Mouse (Mus musculus) liver, embryonic 16.5 days (tissue): ENCODE measurements around the gene Pink1. TPM values are rescaled to one million over a fixed set of nuclear protein-coding genes. Genes with fewer than 3 reads are reported as not detected.

ENCODE experiments used
- ATAC-seq: fragments of 200-750 bp; cut with Nextera tagmentation; 2 replicates; pipeline ENCODE4 v1.8.0; 2017; ENCODE audit warnings: low read depth, mild to moderate bottlenecking, moderate number of reproducible peaks, moderate library complexity
- H3K27ac ChIP-seq: fragments of 300-500 bp; sonication (generic); 2 replicates; pipeline ENCODE4 v1.5.1; 2014; ENCODE audit warnings: mild to moderate bottlenecking, low read length
- H3K27me3 ChIP-seq: fragments of 300-500 bp; sonication (generic); 2 replicates; pipeline ENCODE4 v1.6.1; 2014; ENCODE audit warnings: low read depth, low read length, mixed read lengths; ENCODE audit not compliant: control insufficient read depth, insufficient read depth
- H3K36me3 ChIP-seq: fragments of 300-500 bp; sonication (generic); 2 replicates; pipeline ENCODE4 v1.6.1; 2014; ENCODE audit warnings: mild to moderate bottlenecking; ENCODE audit not compliant: control insufficient read depth, insufficient read depth
- H3K4me1 ChIP-seq: fragments of 300-500 bp; sonication (generic); 2 replicates; pipeline ENCODE4 v1.6.1; 2014; ENCODE audit warnings: low read depth, low read length, mixed read lengths; ENCODE audit not compliant: control insufficient read depth
- H3K4me2 ChIP-seq: fragments of 300-500 bp; sonication (generic); 2 replicates; pipeline ENCODE4 v1.6.1; 2014; ENCODE audit warnings: low read depth, low read length, mixed read lengths
- H3K4me3 ChIP-seq: fragments of 300-500 bp; sonication (generic); 2 replicates; pipeline ENCODE4 v1.5.1; 2014; ENCODE audit warnings: low read depth, mild to moderate bottlenecking, low read length
- H3K9ac ChIP-seq: fragments of 300-500 bp; sonication (generic); 2 replicates; pipeline ENCODE4 v1.6.1; 2014; ENCODE audit warnings: low read depth, low read length
- H3K9me3 ChIP-seq: fragments of 300-500 bp; sonication (generic); replicated peaks from 2 replicates; pipeline ENCODE4 v1.6.1; 2016; ENCODE audit warnings: low read length; ENCODE audit not compliant: control insufficient read depth
- WGBS: fragments of 180-500 bp; shearing (Covaris S2); extraction: QIAGEN DNeasy Blood & Tissue Kit; methylation state at CpG from one replicate; pipeline ENCODE4 v1.1.7; 2014; ENCODE audit not compliant: insufficient replicate concordance; 5-methylcytosine and 5-hydroxymethylcytosine counted together
- polyA plus RNA-seq: library from polyadenylated mRNA; unstranded; fragments of >200 nt; fragmentation: Nextera tagmentation; extraction: Ambion mirVana; gene quantifications from 2 replicates; pipeline ENCODE4 v1.2.1, GENCODE M21; 2015

Pink1 gene
- polyA plus RNA-seq, 1 experiment from 2014 or later: 39.6 TPM

DNA sequence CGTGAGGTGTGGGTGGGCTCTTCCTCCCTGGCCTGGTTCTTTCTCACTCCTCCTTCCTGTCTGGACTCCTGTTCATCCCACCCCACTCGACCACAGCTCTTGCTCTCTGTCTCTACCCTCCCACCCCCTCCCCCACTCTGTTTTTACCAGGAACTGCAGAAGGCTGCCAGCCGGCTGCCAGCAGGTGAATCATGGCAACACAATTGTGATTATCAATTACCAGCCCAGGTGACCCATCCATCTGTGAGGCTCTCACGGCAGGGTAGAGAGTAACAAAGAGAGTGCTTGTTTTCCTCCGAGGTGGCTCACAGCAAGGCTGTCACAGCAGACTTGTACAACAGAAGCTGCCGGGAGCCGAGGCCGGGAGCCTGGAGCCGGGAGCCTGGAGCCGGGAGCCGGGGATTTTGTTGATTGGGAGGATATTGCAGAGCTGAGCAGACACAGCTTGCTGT is 35.3 kb upstream of the Pink1 start:
- no peak overlapping the region for H3K4me3 ChIP-seq
- H3K36me3 ChIP-seq: no peaks in the 10 kb centered on the region
- H3K9me3 ChIP-seq: no peaks in the 10 kb centered on the region
- H3K27ac ChIP-seq: no peak overlapping the region
- no peaks in the 10 kb centered on the region for H3K4me1 ChIP-seq
- H3K27me3 ChIP-seq: peaks cover 2% of the 10 kb centered on the region; the same call in 1 of the 2 replicates
- no peak overlapping the region for H3K9ac ChIP-seq
- ATAC-seq: no peak
- H3K4me2 ChIP-seq: no peak overlapping the region
- 26% methylated on average over 11 of the region's 11 CpGs for WGBS

DNA sequence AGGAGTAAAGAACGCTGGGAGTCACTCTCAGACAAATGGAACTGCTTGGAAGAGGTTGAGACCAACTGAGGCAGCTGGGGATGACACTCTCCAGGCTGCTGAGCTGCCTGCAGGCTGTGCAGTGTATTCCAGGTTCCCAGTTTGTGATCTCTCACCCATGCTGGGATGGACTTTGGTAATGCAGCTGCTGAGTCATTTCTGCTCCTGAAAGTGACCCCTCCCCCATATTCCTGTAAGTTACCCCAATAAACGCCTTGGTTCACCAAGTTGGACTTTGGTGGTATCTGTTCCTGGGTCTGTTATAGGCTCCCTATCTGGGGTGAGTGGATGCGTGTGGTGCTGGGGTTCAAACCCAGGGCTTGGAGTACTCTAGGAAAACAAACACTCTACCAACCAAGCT is 32.1 kb upstream of the Pink1 start:
- Histone ChIP-seq H3K36me3 (no peaks in the 10 kb centered on the region), H3K4me2 (no peak overlapping the region), H3K4me1 (no peaks in the 10 kb centered on the region), H3K9ac (no peak overlapping the region), H3K4me3 (no peak overlapping the region), H3K27ac (no peak overlapping the region), H3K9me3 (no peaks in the 10 kb centered on the region), H3K27me3 (peaks cover 2% of the 10 kb centered on the region; the same call in 1 of the 2 replicates)
- 50% methylated on average over 3 of the region's 3 CpGs for WGBS
- ATAC-seq: no peak

GRCm38 (mm10) chr4:138356551-138356950 is 30.4 kb upstream of the Pink1 start:
- Histone ChIP-seq H3K9me3 (no peaks in the 10 kb centered on the region), H3K9ac (no peak overlapping the region), H3K27ac (no peak overlapping the region), H3K27me3 (peaks cover 2% of the 10 kb centered on the region; the same call in 1 of the 2 replicates), H3K4me2 (no peak overlapping the region), H3K4me3 (no peak overlapping the region), H3K4me1 (no peaks in the 10 kb centered on the region), H3K36me3 (no peaks in the 10 kb centered on the region)
- 78% methylated on average over 12 of the region's 12 CpGs for WGBS
- no peak for ATAC-seq

DNA sequence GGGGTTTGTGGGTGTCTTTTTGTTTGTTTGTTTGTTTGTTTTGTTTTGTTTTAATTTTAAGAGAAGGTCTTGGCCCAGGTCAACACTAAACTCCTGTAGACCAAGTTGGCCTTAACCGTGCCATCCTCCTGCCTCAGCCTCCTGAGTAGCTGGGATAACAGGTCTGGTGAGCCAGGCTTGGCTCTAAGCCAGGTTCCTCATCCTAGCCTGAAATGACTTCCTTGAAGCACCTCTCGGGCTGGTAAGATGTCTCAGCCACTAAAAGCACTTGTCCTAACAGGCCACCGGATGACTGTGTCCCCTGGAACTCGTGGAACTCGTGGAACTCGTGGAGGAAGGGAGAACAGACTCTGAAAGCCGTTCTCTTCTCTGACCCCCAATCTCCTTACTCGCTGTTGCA is 30.0 kb upstream of the Pink1 start:
- no peaks in the 10 kb centered on the region for H3K27me3 ChIP-seq
- H3K4me2 ChIP-seq: no peak overlapping the region
- H3K4me3 ChIP-seq: no peak overlapping the region
- H3K9me3 ChIP-seq: no peaks in the 10 kb centered on the region
- H3K27ac ChIP-seq: no peak overlapping the region
- H3K36me3 ChIP-seq: no peaks in the 10 kb centered on the region
- WGBS: 50% methylated on average over 8 of the region's 8 CpGs
- no peak overlapping the region for H3K9ac ChIP-seq
- no peaks in the 10 kb centered on the region for H3K4me1 ChIP-seq
- ATAC-seq: no peak

GRCm38 (mm10) chr4:138355496-138355895 is 29.4 kb upstream of the Pink1 start:
- Histone ChIP-seq H3K4me2 (no peak overlapping the region), H3K9me3 (no peaks in the 10 kb centered on the region), H3K27me3 (no peaks in the 10 kb centered on the region), H3K4me1 (no peaks in the 10 kb centered on the region), H3K9ac (no peak overlapping the region), H3K36me3 (no peaks in the 10 kb centered on the region), H3K27ac (no peak overlapping the region), H3K4me3 (no peak overlapping the region)
- ATAC-seq: no peak
- WGBS: 56% methylated on average over 2 of the region's 2 CpGs

GRCm38 (mm10) chr4:138353438-138354171 is 27.5 kb upstream of the Pink1 start:
- 56% methylated on average over 10 of the region's 10 CpGs for WGBS
- Histone ChIP-seq H3K4me2 (no peak overlapping the region), H3K9ac (no peak overlapping the region), H3K36me3 (no peaks in the 10 kb centered on the region), H3K9me3 (no peaks in the 10 kb centered on the region), H3K27me3 (no peaks in the 10 kb centered on the region), H3K4me1 (no peaks in the 10 kb centered on the region), H3K27ac (no peak overlapping the region), H3K4me3 (no peak overlapping the region)
- ATAC-seq: no peak

- Histone ChIP-seq H3K9ac (no peak overlapping the region), H3K36me3 (no peaks in the 10 kb centered on the region), H3K4me1 (no peaks in the 10 kb centered on the region), H3K9me3 (no peaks in the 10 kb centered on the region), H3K27ac (no peak overlapping the region), H3K4me3 (no peak overlapping the region), H3K4me2 (no peak overlapping the region), H3K27me3 (no peaks in the 10 kb centered on the region)
- no peak for ATAC-seq
- 71% methylated on average over 6 of the region's 6 CpGs for WGBS
Measured at GRCm38 (mm10) chr4:138352692-138353091, 26.6 kb upstream of the Pink1 start.

DNA sequence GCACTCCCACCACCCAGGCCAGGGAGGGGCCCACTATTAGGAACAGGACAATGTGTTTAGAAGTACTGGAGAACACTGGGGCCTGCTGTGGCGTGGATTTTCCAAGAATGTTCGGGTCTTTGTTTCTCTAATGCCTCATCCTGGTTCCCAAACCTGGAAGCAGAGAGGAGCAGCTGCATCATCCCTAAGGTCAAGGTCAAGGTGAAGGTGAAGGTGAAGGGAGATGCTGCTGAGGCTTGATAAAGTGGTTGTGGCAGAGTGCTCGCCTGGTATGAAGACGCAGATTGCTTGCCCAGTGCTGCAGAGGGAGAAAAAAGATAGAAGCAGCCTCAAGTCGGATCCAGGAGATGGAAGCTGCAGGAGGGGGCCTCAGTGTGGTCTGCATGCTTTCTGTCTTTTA is 25.7 kb upstream of the Pink1 start:
- Histone ChIP-seq H3K9me3 (no peaks in the 10 kb centered on the region), H3K27me3 (no peaks in the 10 kb centered on the region), H3K4me1 (no peaks in the 10 kb centered on the region), H3K4me2 (no peak overlapping the region), H3K36me3 (no peaks in the 10 kb centered on the region), H3K4me3 (no peak overlapping the region), H3K9ac (no peak overlapping the region), H3K27ac (no peak overlapping the region)
- no peak for ATAC-seq
- 56% methylated on average over 5 of the region's 5 CpGs for WGBS

GRCm38 (mm10) chr4:138348716-138349115 is 22.6 kb upstream of the Pink1 start:
- WGBS: 50% methylated on average over 7 of the region's 7 CpGs
- Histone ChIP-seq H3K27me3 (no peaks in the 10 kb centered on the region), H3K9ac (no peak overlapping the region)

More at GRCm38 (mm10) chr4:138348716-138349115, 22.6 kb upstream of the Pink1 start:
- Histone ChIP-seq H3K4me3 (no peak overlapping the region), H3K9me3 (no peaks in the 10 kb centered on the region), H3K4me1 (no peaks in the 10 kb centered on the region; the same call in 1 of the 2 replicates), H3K27ac (no peak overlapping the region), H3K36me3 (no peaks in the 10 kb centered on the region), H3K4me2 (no peak overlapping the region)
- ATAC-seq: no peak
